Mouse (Mus musculus) cortical plate, adult 2 months (tissue): ENCODE results near the gene Lonrf3. TPM values are rescaled to one million over a fixed set of nuclear protein-coding genes. Genes with fewer than 3 reads are reported as not detected.
A peak's percentile ranks its signal among the peaks of the same experiment; 100 is the strongest.

Experiments
- H3K27ac ChIP-seq: fragments of 200-500 bp; 2 replicates; pipeline ENCODE4 v1.5.1; 2012; ENCODE audit warnings: low read length, control low read depth, inconsistent platforms; ENCODE audit not compliant: insufficient read depth
- H3K4me1 ChIP-seq: fragments of 200-500 bp; 2 replicates; pipeline ENCODE4 v1.6.1; 2011; ENCODE audit warnings: low read length; ENCODE audit not compliant: control insufficient read depth, insufficient read depth
- H3K4me3 ChIP-seq: fragments of 200-500 bp; 2 replicates; pipeline ENCODE4 v1.5.1; 2011; ENCODE audit warnings: mild to moderate bottlenecking, low read length, control low read depth; ENCODE audit not compliant: insufficient read depth
- CTCF ChIP-seq: fragments of 200-500 bp; IDR thresholded peaks from 2 replicates; pipeline ENCODE4 v1.5.1; 2011; ENCODE audit warnings: mild to moderate bottlenecking, control low read depth, low read length; ENCODE audit not compliant: insufficient read depth; ENCODE audit errors: extremely low read depth
- POLR2A ChIP-seq: fragments of 200-500 bp; IDR thresholded peaks from 2 replicates; pipeline ENCODE4 v1.6.1; 2011; ENCODE audit warnings: mild to moderate bottlenecking, low read length, control low read depth; ENCODE audit not compliant: insufficient read depth; ENCODE audit errors: extremely low read depth
- polyA plus RNA-seq: library from polyadenylated mRNA; depleted of rRNA; stranded (reverse); fragments of >200 nt; gene quantifications from 2 replicates; pipeline ENCODE4 v1.2.3, GENCODE M21; 2012; rRNA removed

Gene Lonrf3
- polyA plus RNA-seq, 1 experiment = 4.1 TPM

GRCm38 (mm10) chrX:36390503-36390902 is 62.4 kb downstream of the Lonrf3 start:
- TF ChIP-seq CTCF (no peak), POLR2A (no peak)
- Histone ChIP-seq H3K4me1 (no peaks in the 10 kb centered on the region; the same call in 1 of the 2 replicates), H3K27ac (peak overlapping the region; percentile 57), H3K4me3 (no peak overlapping the region)

DNA sequence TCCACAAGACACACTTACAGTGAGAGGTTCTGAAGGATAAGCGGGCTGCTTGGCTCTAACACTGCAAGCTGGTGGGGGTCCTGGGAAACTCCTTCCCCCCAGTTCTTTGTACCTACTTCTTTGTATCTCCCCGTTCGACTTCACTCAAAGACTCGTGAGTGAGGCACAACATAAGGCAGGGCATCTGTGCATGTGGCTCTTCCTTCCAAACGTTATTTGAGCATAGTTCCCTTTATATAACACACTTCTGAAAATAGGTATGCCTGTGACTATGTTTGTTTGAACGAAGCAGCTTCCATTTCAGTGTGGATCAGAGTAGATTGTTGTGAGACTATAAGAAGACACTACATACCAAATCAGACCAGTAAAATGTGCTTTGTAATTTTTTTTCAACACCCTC is 64.5 kb downstream of the Lonrf3 start:
- no peak overlapping the region for H3K27ac ChIP-seq
- no peak for TF ChIP-seq CTCF
- no peak for TF ChIP-seq POLR2A
- H3K4me3 ChIP-seq = no peak overlapping the region
- H3K4me1 ChIP-seq = no peaks in the 10 kb centered on the region; the same call in 1 of the 2 replicates

DNA sequence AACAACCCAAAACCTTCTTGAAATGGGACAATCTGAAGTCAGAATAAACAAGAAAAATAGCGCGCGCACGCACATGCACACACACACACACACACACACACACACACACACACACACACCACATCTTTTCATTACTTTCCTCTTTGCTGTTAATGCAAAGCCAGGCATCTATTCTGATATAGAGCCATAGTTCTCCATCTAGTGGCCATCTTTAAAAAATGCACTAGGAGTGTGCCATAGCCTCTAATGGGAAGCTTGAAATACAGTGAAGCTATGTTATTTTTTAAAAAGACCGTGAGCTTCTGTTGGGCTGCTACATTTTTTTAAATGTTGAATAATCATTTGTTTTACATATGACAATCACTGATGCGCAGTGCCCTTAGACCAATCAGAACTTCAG is 65.1 kb downstream of the Lonrf3 start:
- TF ChIP-seq POLR2A (no peak), CTCF (no peak)
- Histone ChIP-seq H3K27ac (no peak overlapping the region), H3K4me1 (no peaks in the 10 kb centered on the region; the same call in 1 of the 2 replicates), H3K4me3 (no peak overlapping the region)

DNA sequence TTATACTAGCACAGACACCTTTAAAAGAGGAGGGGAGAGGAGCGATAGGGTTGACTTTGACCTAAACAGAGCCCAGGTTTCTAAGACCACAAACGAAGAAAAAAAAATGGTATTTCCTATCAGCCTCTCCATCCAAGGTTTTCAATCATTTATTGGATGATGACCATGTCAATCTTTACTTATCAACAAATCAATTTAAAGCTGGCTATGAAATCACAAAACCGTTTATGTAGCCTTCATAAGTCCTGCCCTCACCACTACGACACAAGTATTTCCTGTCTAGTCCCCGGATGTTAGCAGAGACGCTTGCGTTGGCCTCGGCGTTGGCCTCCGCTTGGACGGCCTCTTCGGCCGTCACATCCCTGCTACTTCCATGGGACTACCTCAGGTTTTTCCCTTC is 72.8 kb downstream of the Lonrf3 start, which contains the start of gene Gm6268:
Gene Gm6268, plus strand, starts transcription at position 301 of the 400 bp plus-strand sequence.
- TF ChIP-seq CTCF (no peak), POLR2A (no peak)
- no peaks in the 10 kb centered on the region for H3K4me1 ChIP-seq
- no peak within 1 kb of the TSS for H3K4me3 ChIP-seq
- H3K27ac ChIP-seq = no peak within 1 kb of the TSS

DNA sequence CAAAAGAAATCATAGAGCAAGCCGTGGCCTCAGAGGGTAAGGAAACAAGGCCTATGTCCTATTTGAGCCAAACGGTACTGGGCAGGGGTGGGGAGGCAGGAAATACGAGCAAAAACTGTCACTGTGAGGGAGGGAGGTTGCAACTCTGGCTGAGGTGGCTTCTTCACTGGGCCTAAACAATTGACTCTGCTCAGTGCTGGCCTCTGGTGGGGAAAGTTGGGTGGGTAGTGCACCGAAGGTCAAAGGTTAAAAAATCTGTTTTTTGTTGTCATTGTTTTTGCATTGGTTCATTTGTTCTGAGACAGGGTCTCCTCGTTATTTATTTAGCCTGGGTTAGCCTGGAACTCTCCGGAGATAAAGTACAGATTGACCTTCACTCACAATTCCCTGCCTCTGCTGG is 74.2 kb downstream of the Lonrf3 start:
- no peaks in the 10 kb centered on the region for H3K4me1 ChIP-seq
- no peak overlapping the region for H3K4me3 ChIP-seq
- TF ChIP-seq CTCF (no peak), POLR2A (no peak)
- no peak overlapping the region for H3K27ac ChIP-seq

Other genes starting within 250 kb of the Lonrf3 start
- 2.9 and 3.0 TPM in 2 replicates for gene Il13ra1, start 216.2 kb upstream of the Lonrf3 start, polyA plus RNA-seq
- gene Zcchc12, start 132.4 kb upstream of the Lonrf3 start, polyA plus RNA-seq = 20.6 and 26.2 TPM in 2 replicates
- not detected in 2 replicates for gene Gm6268, start 72.9 kb downstream of the Lonrf3 start, polyA plus RNA-seq
- 0.90 and 1.4 TPM in 2 replicates for gene Gm14569, start 163.5 kb downstream of the Lonrf3 start, polyA plus RNA-seq